Mouse (Mus musculus): ENCODE results near the gene Aco1. TPM values are rescaled to one million over a fixed set of nuclear protein-coding genes. Genes with fewer than 3 reads are reported as not detected.

Gene Aco1
- total and polyA plus RNA-seq, 2 experiments from 2014 or later = 33.2 to 57.5 TPM

DNA sequence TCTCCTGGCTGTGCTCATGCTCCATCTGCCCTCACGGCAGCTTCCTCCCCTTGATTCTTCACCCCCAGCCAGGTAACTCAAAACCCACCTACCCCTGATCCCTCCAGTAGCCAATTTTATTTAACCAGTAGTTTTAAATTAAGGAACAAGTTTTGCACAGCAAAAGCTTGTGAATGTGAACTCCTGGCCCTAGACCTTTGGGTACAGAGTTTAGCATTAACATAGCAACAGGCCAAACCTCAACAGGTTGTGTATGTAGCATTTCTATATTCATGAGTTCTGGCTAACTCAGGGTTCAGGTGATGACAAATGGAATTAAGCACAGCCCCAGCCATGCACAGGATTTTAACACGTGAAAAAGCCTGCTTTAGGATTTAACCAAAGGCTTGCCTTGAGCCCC lies 49.4 kb downstream of the Aco1 start:
- H3K4me2 ChIP-seq (ENCODE audit: low read depth, low read length, poor library complexity, severe bottlenecking) = no peak overlapping the region
- no peaks in the 10 kb centered on the region for H3K27me3 ChIP-seq (ENCODE audit: insufficient read depth, low read length)
- H3K4me3 ChIP-seq (ENCODE audit: low read depth, low read length) = no peak overlapping the region
- DNase-seq (ENCODE audit: low spot score) (no peak), ATAC-seq (ENCODE audit: low FRiP score) (no peak)
- TF ChIP-seq CTCF (IDR thresholded peaks at IDR 0.05) = no peak
- no peak overlapping the region for H3K27ac ChIP-seq (ENCODE audit: low read depth, low read length)
- no peaks in the 10 kb centered on the region for H3K4me1 ChIP-seq (ENCODE audit: insufficient read depth, low read length)
- H3K36me3 ChIP-seq (ENCODE audit: insufficient read depth, low read length) = peaks cover 59% of the 10 kb centered on the region
- no peaks in the 10 kb centered on the region for H3K9me3 ChIP-seq (ENCODE audit: low read length)
- no peak overlapping the region for H3K9ac ChIP-seq (replicated peaks; ENCODE audit: low read length, poor library complexity, severe bottlenecking)
- WGBS = 75% methylated on average over 2 of the region's 2 CpGs

DNA sequence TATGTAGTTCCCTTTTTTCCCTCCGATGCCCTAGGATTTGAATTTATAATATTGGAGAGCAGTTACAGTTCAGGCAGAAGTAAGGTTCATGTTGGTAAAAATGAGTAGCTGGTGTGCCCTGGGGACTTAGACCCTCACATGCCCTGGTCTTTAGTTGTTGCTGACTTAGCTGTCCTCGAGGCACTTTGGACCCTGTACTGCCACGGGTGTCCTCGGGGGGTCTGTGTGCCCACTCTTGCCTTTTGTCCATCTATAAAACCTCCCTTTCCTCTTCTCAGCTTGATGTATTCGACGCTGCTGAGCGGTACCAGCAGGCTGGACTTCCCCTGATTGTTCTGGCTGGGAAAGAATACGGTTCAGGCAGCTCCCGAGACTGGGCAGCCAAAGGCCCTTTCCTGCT lies 50.6 kb downstream of the Aco1 start:
- no peak for DNase-seq (ENCODE audit: low spot score)
- WGBS = 69% methylated on average over 9 of the region's 9 CpGs
- Histone ChIP-seq H3K36me3 (ENCODE audit: insufficient read depth, low read length) (peaks cover 60% of the 10 kb centered on the region), H3K4me3 (ENCODE audit: low read depth, low read length) (no peak overlapping the region), H3K4me1 (ENCODE audit: insufficient read depth, low read length) (no peaks in the 10 kb centered on the region), H3K4me2 (ENCODE audit: low read depth, low read length, poor library complexity, severe bottlenecking) (no peak overlapping the region), H3K9me3 (ENCODE audit: low read length) (no peaks in the 10 kb centered on the region), H3K27me3 (ENCODE audit: insufficient read depth, low read length) (no peaks in the 10 kb centered on the region), H3K27ac (ENCODE audit: low read depth, low read length) (no peak overlapping the region), H3K9ac (replicated peaks; ENCODE audit: low read length, poor library complexity, severe bottlenecking) (no peak overlapping the region)
- ATAC-seq (ENCODE audit: low FRiP score) = no peak
- no peak for TF ChIP-seq CTCF (IDR thresholded peaks at IDR 0.05)

DNA sequence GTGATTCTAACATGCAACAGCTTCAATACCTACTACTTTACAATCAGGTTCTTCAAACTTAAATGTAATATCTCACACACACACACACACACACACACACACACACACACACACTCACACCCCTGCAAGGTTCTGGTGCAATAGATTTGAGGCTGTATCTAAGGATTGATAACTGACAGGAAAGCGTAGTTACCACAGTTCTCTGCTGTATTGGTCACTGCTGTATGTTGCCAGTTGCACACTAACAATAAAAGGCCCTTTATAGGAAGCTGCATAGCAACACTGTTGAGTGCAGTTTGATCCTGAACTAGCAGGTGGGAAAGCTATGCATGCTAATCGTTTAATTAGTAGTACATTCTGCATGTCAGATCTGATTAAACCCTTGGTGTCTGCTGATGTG lies 52.5 kb downstream of the Aco1 start:
- H3K4me3 ChIP-seq (ENCODE audit: low read depth, low read length) = no peak overlapping the region
- DNase-seq (ENCODE audit: low spot score) (no peak), ATAC-seq (ENCODE audit: low FRiP score) (no peak)
- no peak for TF ChIP-seq CTCF (IDR thresholded peaks at IDR 0.05)
- H3K27ac ChIP-seq (ENCODE audit: low read depth, low read length) = no peak overlapping the region
- H3K4me1 ChIP-seq (ENCODE audit: insufficient read depth, low read length) = no peaks in the 10 kb centered on the region
- H3K9me3 ChIP-seq (ENCODE audit: low read length) = no peaks in the 10 kb centered on the region
- H3K9ac ChIP-seq (replicated peaks; ENCODE audit: low read length, poor library complexity, severe bottlenecking) = no peak overlapping the region
- 85% methylated on average over 2 of the region's 2 CpGs for WGBS
- peaks cover 49% of the 10 kb centered on the region for H3K36me3 ChIP-seq (ENCODE audit: insufficient read depth, low read length)
- no peaks in the 10 kb centered on the region for H3K27me3 ChIP-seq (ENCODE audit: insufficient read depth, low read length)
- no peak overlapping the region for H3K4me2 ChIP-seq (ENCODE audit: low read depth, low read length, poor library complexity, severe bottlenecking)

DNA sequence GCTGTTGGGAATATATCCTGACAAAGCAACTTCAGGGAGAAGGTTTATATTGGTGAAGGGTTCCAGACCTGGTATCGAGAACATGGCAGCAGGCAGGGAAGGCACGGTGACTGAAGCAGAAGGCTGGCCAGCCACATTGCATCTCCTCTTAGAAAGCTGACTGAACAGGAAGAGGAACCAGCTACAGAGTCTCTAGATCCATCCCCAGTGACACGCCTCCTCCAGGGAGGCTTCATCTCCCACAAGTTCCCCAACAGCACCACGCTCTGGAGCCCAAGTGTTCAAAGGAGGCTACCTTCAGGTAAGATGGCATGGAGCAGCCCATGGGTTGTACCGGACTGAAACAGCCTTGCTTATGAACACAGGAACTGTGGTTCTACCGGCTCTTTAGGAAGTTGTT lies 59.3 kb downstream of the Aco1 start:
- no peaks in the 10 kb centered on the region for H3K9me3 ChIP-seq (ENCODE audit: low read length)
- H3K4me2 ChIP-seq (ENCODE audit: low read depth, low read length, poor library complexity, severe bottlenecking) = no peak overlapping the region
- 99% methylated on average over 6 of the region's 6 CpGs for WGBS
- DNase-seq (ENCODE audit: low spot score) = no peak
- no peak overlapping the region for H3K27ac ChIP-seq (ENCODE audit: low read depth, low read length)
- peaks cover 26% of the 10 kb centered on the region for H3K36me3 ChIP-seq (ENCODE audit: insufficient read depth, low read length)
- no peak for TF ChIP-seq CTCF (IDR thresholded peaks at IDR 0.05)
- ATAC-seq (ENCODE audit: low FRiP score) = no peak
- no peaks in the 10 kb centered on the region for H3K27me3 ChIP-seq (ENCODE audit: insufficient read depth, low read length)
- H3K4me1 ChIP-seq (ENCODE audit: insufficient read depth, low read length) = no peaks in the 10 kb centered on the region
- no peak overlapping the region for H3K4me3 ChIP-seq (ENCODE audit: low read depth, low read length)
- H3K9ac ChIP-seq (replicated peaks; ENCODE audit: low read length, poor library complexity, severe bottlenecking) = no peak overlapping the region

DNA sequence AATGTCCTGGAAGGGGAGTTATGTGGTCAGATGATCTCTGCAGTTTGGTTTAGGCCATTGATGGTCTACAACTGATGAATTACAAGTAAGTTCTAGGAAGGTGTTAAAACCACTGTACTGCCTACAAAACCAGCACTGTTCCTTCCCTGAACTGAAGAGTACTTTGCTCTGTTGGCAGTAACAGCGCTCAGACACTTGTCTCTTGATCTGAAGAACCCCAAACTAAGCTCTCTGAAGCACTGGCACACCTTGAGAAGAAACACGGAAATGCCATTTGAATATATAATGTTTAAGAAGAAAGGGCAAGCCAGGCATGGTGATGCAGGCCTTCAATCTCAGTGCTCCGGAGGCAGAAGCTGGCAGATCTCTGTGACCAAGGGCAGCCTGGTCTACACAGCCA lies 61.5 kb downstream of the Aco1 start:
- WGBS = 95% methylated on average over 3 of the region's 3 CpGs
- peaks cover 10% of the 10 kb centered on the region; the same call in 1 of the 2 replicates for H3K36me3 ChIP-seq (ENCODE audit: insufficient read depth, low read length)
- no peaks in the 10 kb centered on the region for H3K9me3 ChIP-seq (ENCODE audit: low read length)
- H3K4me3 ChIP-seq (ENCODE audit: low read depth, low read length) = no peak overlapping the region
- ATAC-seq (ENCODE audit: low FRiP score) = no peak
- no peaks in the 10 kb centered on the region for H3K4me1 ChIP-seq (ENCODE audit: insufficient read depth, low read length)
- H3K9ac ChIP-seq (replicated peaks; ENCODE audit: low read length, poor library complexity, severe bottlenecking) = no peak overlapping the region
- H3K4me2 ChIP-seq (ENCODE audit: low read depth, low read length, poor library complexity, severe bottlenecking) = no peak overlapping the region
- no peak overlapping the region for H3K27ac ChIP-seq (ENCODE audit: low read depth, low read length)
- DNase-seq (ENCODE audit: low spot score) = no peak
- no peaks in the 10 kb centered on the region for H3K27me3 ChIP-seq (ENCODE audit: insufficient read depth, low read length)
- no peak for TF ChIP-seq CTCF (IDR thresholded peaks at IDR 0.05)

DNA sequence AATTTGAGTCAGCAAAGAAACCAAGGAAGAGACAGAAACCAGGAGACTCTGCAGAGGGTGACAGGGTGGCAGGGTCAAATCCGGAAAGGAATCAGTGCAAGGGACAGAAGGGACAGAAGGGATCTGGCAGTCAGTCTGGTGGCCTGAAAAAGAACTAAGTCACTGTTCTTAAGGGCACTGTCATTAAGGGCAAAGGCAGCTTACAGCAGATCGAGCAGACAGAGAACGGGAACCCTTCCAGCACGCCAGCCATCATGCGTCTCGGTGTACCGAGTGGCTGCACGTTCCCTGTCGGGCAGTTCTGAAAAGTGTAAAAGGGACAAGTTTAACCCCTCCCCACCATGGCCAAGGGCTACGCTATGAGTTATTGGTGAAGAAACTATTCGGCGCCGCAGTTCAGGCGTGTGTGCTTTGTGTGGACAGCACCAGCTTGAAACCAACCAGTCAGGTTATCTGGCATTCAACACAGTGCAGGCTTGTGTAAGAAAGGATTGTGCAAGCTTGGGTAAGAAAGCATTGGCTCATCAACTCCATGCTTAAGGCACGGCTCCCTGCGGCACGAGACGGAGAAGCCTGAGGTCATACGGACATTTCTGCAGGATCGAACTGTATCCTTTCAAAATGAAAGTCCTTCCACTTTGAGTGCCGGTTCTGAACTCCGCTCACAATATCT lies 62.5 kb downstream of the Aco1 start:
- Histone ChIP-seq H3K4me1 (ENCODE audit: insufficient read depth, low read length) (no peaks in the 10 kb centered on the region), H3K4me2 (ENCODE audit: low read depth, low read length, poor library complexity, severe bottlenecking) (no peak overlapping the region), H3K4me3 (ENCODE audit: low read depth, low read length) (no peak overlapping the region), H3K27me3 (ENCODE audit: insufficient read depth, low read length) (no peaks in the 10 kb centered on the region), H3K9me3 (ENCODE audit: low read length) (no peaks in the 10 kb centered on the region), H3K27ac (ENCODE audit: low read depth, low read length) (no peak overlapping the region), H3K36me3 (ENCODE audit: insufficient read depth, low read length) (peaks cover 9% of the 10 kb centered on the region; the same call in 1 of the 2 replicates), H3K9ac (replicated peaks; ENCODE audit: low read length, poor library complexity, severe bottlenecking) (no peak overlapping the region)
- no peak for DNase-seq (ENCODE audit: low spot score)
- TF ChIP-seq CTCF (IDR thresholded peaks at IDR 0.05) = no peak
- no peak for ATAC-seq (ENCODE audit: low FRiP score)
- WGBS = 94% methylated on average over 22 of the region's 22 CpGs

Data from midbrain, postnatal 0 days (tissue).